Mouse (Mus musculus) cortical plate, adult 2 months (tissue): ENCODE data around the gene Lap3. TPM values are rescaled to one million over a fixed set of nuclear protein-coding genes. Genes with fewer than 3 reads are reported as not detected.

Source experiments
- H3K27ac ChIP-seq: fragments of 200-500 bp; 2 replicates; pipeline ENCODE4 v1.5.1; 2012; ENCODE audit warnings: low read length, control low read depth, inconsistent platforms; ENCODE audit not compliant: insufficient read depth
- H3K4me1 ChIP-seq: fragments of 200-500 bp; 2 replicates; pipeline ENCODE4 v1.6.1; 2011; ENCODE audit warnings: low read length; ENCODE audit not compliant: control insufficient read depth, insufficient read depth
- H3K4me3 ChIP-seq: fragments of 200-500 bp; 2 replicates; pipeline ENCODE4 v1.5.1; 2011; ENCODE audit warnings: mild to moderate bottlenecking, low read length, control low read depth; ENCODE audit not compliant: insufficient read depth
- CTCF ChIP-seq: fragments of 200-500 bp; IDR thresholded peaks from 2 replicates; pipeline ENCODE4 v1.5.1; 2011; ENCODE audit warnings: mild to moderate bottlenecking, control low read depth, low read length; ENCODE audit not compliant: insufficient read depth; ENCODE audit errors: extremely low read depth
- POLR2A ChIP-seq: fragments of 200-500 bp; IDR thresholded peaks from 2 replicates; pipeline ENCODE4 v1.6.1; 2011; ENCODE audit warnings: mild to moderate bottlenecking, low read length, control low read depth; ENCODE audit not compliant: insufficient read depth; ENCODE audit errors: extremely low read depth
- polyA plus RNA-seq: library from polyadenylated mRNA; depleted of rRNA; stranded (reverse); fragments of >200 nt; gene quantifications from 2 replicates; pipeline ENCODE4 v1.2.3, GENCODE M21; 2012

The Lap3 gene
- polyA plus RNA-seq, 1 experiment, result 57.8 TPM

DNA sequence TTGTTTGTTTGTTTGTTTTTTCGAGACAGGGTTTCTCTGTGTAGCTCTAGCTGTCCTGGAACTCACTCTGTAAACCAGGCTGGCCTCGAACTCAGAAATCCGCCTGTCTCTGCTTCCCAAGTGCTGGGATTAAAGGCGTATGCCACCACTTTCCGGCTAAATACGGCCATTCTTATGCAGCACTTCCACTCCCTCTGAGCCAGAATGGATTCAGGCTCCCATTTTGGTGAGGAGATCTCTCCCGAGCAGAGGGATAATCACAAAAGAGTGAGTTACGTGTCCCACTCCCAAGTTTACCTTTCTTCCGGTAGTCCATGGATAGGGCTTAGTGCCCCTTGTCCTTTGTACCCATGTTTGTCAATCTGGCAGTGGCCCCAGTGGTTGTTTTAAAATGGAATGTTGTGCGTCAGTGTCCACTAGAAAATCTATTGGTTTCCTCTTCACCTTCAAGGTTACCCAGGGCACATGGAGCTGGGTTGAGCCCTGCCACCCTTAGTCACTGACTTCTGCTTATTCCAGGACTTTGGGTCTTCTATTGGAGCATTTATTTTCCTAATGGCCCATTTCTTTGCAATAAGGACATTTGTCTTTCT lies 22.1 kb downstream of the Lap3 start:
- H3K4me3 ChIP-seq, result no peak overlapping the region
- H3K27ac ChIP-seq, result no peak overlapping the region
- no peak for TF ChIP-seq POLR2A
- no peak for TF ChIP-seq CTCF
- no peaks in the 10 kb centered on the region; the same call in 1 of the 2 replicates for H3K4me1 ChIP-seq

GRCm38 (mm10) chr5:45519960-45520808 lies 27.0 kb downstream of the Lap3 start, which contains the start of gene Med28:
Gene Med28 (plus strand): TSS chr5:45520229.
- H3K4me3 ChIP-seq, result peak within 1 kb of the TSS; percentile 59
- TF ChIP-seq CTCF (no peak), POLR2A (peak; percentile 84)
- H3K4me1 ChIP-seq, result peaks cover 5% of the 10 kb centered on the region
- peak within 1 kb of the TSS; percentile 74 for H3K27ac ChIP-seq

GRCm38 (mm10) chr5:45520809-45521110 lies 27.6 kb downstream of the Lap3 start:
- H3K27ac ChIP-seq, result no peak overlapping the region

GRCm38 (mm10) chr5:45521601-45522000 lies 28.4 kb downstream of the Lap3 start:
- Histone ChIP-seq H3K4me1 (peaks cover 5% of the 10 kb centered on the region), H3K4me3 (0 out of 2 replicates have a peak overlapping the region, but pooled peaks have one; percentile 59), H3K27ac (no peak overlapping the region)
- TF ChIP-seq CTCF (no peak), POLR2A (no peak)

More at GRCm38 (mm10) chr5:45520809-45521110, 27.6 kb downstream of the Lap3 start:
- peak overlapping the region; percentile 59 for H3K4me3 ChIP-seq
- H3K4me1 ChIP-seq, result peaks cover 5% of the 10 kb centered on the region
- TF ChIP-seq CTCF (no peak), POLR2A (no peak)

- Histone ChIP-seq H3K4me1 (peaks cover 5% of the 10 kb centered on the region), H3K4me3 (no peak overlapping the region), H3K27ac (no peak overlapping the region)
- TF ChIP-seq CTCF (no peak), POLR2A (no peak)
Observed at GRCm38 (mm10) chr5:45525101-45525500, 31.9 kb downstream of the Lap3 start.

DNA sequence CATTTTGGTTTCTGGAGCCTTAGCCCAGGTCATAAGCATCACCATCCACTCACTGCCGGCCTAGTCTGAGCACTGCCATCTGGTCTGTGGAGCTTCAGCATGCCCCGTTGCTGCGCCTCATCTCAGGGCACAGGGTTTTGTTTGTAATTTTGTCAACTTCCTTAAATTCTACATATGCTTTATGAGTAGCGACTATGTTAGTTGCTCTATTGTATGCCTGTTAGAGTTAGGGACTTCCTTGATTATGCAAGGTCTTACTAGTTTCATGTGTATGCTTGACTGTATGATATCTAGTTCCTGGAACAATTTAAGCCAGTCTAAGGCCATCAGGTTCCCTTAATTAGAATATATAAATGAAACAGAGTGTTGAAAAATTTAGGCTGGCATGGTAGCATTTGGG lies 33.2 kb downstream of the Lap3 start:
- H3K4me3 ChIP-seq, result no peak overlapping the region
- H3K4me1 ChIP-seq, result peaks cover 3% of the 10 kb centered on the region
- no peak for TF ChIP-seq POLR2A
- H3K27ac ChIP-seq, result no peak overlapping the region

DNA sequence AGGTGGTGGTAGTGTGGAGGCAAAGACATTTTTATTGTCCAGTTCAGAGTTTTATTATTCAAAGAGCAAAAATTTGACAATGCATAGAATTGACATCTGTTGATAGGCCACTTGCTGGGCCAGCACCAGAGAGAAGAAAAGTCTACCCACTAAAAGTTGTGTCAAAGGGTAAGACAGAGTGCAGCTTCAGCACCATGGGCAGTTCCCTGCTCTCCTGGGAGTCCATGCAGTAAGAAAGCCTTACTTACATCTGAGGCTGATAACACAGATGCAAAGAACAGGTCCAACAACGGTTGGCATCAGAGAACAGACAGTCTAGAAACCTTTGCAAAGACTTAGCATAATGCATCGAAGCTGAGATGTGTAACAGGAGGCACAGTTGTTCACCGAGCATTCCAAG lies 36.5 kb downstream of the Lap3 start:
- TF ChIP-seq POLR2A, result no peak
- Histone ChIP-seq H3K4me1 (no peaks in the 10 kb centered on the region), H3K27ac (no peak overlapping the region), H3K4me3 (no peak overlapping the region)

DNA sequence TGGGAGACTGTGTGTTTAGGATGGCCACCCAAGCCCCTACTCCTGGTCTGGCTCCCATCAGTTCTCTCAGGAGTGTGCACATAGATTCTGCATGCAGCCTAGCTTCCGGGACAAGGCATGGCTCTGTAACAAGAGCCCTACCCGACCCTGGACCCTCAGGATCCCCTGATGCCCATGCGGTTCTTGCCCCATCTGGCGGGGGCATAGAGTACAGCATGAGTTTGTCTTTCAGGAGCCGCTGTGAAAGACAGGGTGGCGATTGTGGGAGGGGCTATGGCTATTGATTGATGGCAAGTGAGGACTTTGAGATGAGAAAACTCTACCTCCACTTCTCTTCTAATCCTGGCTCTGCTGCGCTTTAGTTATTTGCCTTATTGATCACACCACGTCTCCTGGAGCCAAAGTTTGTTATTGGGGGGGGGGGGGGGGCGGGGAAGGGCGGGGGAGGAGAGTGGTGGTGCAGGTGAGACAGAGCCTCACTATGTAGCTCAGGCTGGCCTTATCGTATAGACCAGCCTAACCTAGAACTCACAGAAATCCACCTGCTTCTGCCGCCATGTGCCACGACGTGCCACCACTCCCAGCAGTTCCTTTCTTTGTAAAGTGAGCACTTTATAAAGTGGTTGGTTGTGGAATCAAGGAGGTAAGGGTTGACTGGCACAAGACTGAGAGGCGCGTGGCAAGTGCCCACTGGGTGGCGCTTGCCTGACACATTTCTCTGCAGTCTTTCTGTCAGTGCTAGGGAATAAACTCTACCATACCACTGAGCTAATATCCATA lies 41.3 kb downstream of the Lap3 start:
- Histone ChIP-seq H3K4me3 (no peak overlapping the region), H3K4me1 (no peaks in the 10 kb centered on the region), H3K27ac (no peak overlapping the region)
- TF ChIP-seq CTCF (peak; percentile 70), POLR2A (no peak)

- Histone ChIP-seq H3K4me1 (no peaks in the 10 kb centered on the region), H3K27ac (no peak overlapping the region), H3K4me3 (no peak overlapping the region)
- no peak for TF ChIP-seq CTCF
Observed at GRCm38 (mm10) chr5:45535177-45535576, 42.0 kb downstream of the Lap3 start.
